Mouse (Mus musculus): ENCODE data around the gene Nploc4. TPM values are rescaled to one million over a fixed set of nuclear protein-coding genes. Genes with fewer than 3 reads are reported as not detected.

Nploc4 gene
- polyA plus RNA-seq, 1 experiment from 2014 or later = 23.5 TPM

- Histone ChIP-seq H3K27ac (ENCODE audit: low read length) (no peak overlapping the region), H3K9me3 (replicated peaks; ENCODE audit: control insufficient read depth, low read length) (no peaks in the 10 kb centered on the region), H3K4me2 (ENCODE audit: low read depth, low read length) (no peak overlapping the region), H3K9ac (ENCODE audit: low read length) (no peak overlapping the region), H3K27me3 (ENCODE audit: control insufficient read depth, insufficient read depth, low read length) (no peaks in the 10 kb centered on the region), H3K4me1 (ENCODE audit: control insufficient read depth, insufficient read depth, low read length) (peaks cover 6% of the 10 kb centered on the region; the same call in 1 of the 2 replicates), H3K36me3 (ENCODE audit: control insufficient read depth, insufficient read depth, low read length) (no peaks in the 10 kb centered on the region), H3K4me3 (replicated peaks; ENCODE audit: low read length) (no peak overlapping the region)
- WGBS = 76% methylated on average over 3 of the region's 3 CpGs
- no peak for ATAC-seq (ENCODE audit: insufficient read depth, low FRiP score)
Measured at GRCm38 (mm10) chr11:120452246-120452645, 14.7 kb upstream of the Nploc4 start.

GRCm38 (mm10) chr11:120447179-120447578 lies 9.7 kb upstream of the Nploc4 start:
- Histone ChIP-seq H3K27me3 (ENCODE audit: control insufficient read depth, insufficient read depth, low read length) (no peaks in the 10 kb centered on the region), H3K9ac (ENCODE audit: low read length) (no peak overlapping the region), H3K4me1 (ENCODE audit: control insufficient read depth, insufficient read depth, low read length) (no peaks in the 10 kb centered on the region), H3K36me3 (ENCODE audit: control insufficient read depth, insufficient read depth, low read length) (no peaks in the 10 kb centered on the region), H3K9me3 (replicated peaks; ENCODE audit: control insufficient read depth, low read length) (no peaks in the 10 kb centered on the region), H3K4me3 (replicated peaks; ENCODE audit: low read length) (no peak overlapping the region), H3K4me2 (ENCODE audit: low read depth, low read length) (no peak overlapping the region), H3K27ac (ENCODE audit: low read length) (no peak overlapping the region)
- no peak for ATAC-seq (ENCODE audit: insufficient read depth, low FRiP score)
- WGBS = 68% methylated on average over 7 of the region's 7 CpGs

- no peak for ATAC-seq (ENCODE audit: insufficient read depth, low FRiP score)
- H3K4me1 ChIP-seq (ENCODE audit: control insufficient read depth, insufficient read depth, low read length) = no peaks in the 10 kb centered on the region
- no peak overlapping the region for H3K27ac ChIP-seq (ENCODE audit: low read length)
- no peaks in the 10 kb centered on the region for H3K9me3 ChIP-seq (replicated peaks; ENCODE audit: control insufficient read depth, low read length)
- H3K4me2 ChIP-seq (ENCODE audit: low read depth, low read length) = no peak overlapping the region
- no peak overlapping the region for H3K9ac ChIP-seq (ENCODE audit: low read length)
- H3K36me3 ChIP-seq (ENCODE audit: control insufficient read depth, insufficient read depth, low read length) = no peaks in the 10 kb centered on the region
- no peak overlapping the region for H3K4me3 ChIP-seq (replicated peaks; ENCODE audit: low read length)
- H3K27me3 ChIP-seq (ENCODE audit: control insufficient read depth, insufficient read depth, low read length) = no peaks in the 10 kb centered on the region
- 49% methylated on average over 3 of the region's 3 CpGs for WGBS
Measured at GRCm38 (mm10) chr11:120445475-120445874, 8.0 kb upstream of the Nploc4 start.

GRCm38 (mm10) chr11:120444106-120444505 lies 6.6 kb upstream of the Nploc4 start:
- Histone ChIP-seq H3K4me2 (ENCODE audit: low read depth, low read length) (no peak overlapping the region), H3K9ac (ENCODE audit: low read length) (no peak overlapping the region), H3K36me3 (ENCODE audit: control insufficient read depth, insufficient read depth, low read length) (no peaks in the 10 kb centered on the region), H3K9me3 (replicated peaks; ENCODE audit: control insufficient read depth, low read length) (no peaks in the 10 kb centered on the region), H3K27ac (ENCODE audit: low read length) (no peak overlapping the region), H3K4me1 (ENCODE audit: control insufficient read depth, insufficient read depth, low read length) (no peaks in the 10 kb centered on the region), H3K27me3 (ENCODE audit: control insufficient read depth, insufficient read depth, low read length) (no peaks in the 10 kb centered on the region), H3K4me3 (replicated peaks; ENCODE audit: low read length) (no peak overlapping the region)
- 74% methylated on average over 6 of the region's 6 CpGs for WGBS
- no peak for ATAC-seq (ENCODE audit: insufficient read depth, low FRiP score)

- ATAC-seq (ENCODE audit: insufficient read depth, low FRiP score) = no peak
- WGBS = 84% methylated on average over 3 of the region's 3 CpGs
- Histone ChIP-seq H3K27me3 (ENCODE audit: control insufficient read depth, insufficient read depth, low read length) (no peaks in the 10 kb centered on the region), H3K27ac (ENCODE audit: low read length) (no peak overlapping the region), H3K4me1 (ENCODE audit: control insufficient read depth, insufficient read depth, low read length) (no peaks in the 10 kb centered on the region), H3K9ac (ENCODE audit: low read length) (no peak overlapping the region), H3K36me3 (ENCODE audit: control insufficient read depth, insufficient read depth, low read length) (no peaks in the 10 kb centered on the region), H3K9me3 (replicated peaks; ENCODE audit: control insufficient read depth, low read length) (no peaks in the 10 kb centered on the region), H3K4me3 (replicated peaks; ENCODE audit: low read length) (no peak overlapping the region), H3K4me2 (ENCODE audit: low read depth, low read length) (no peak overlapping the region)
Measured at GRCm38 (mm10) chr11:120442765-120443280, 5.3 kb upstream of the Nploc4 start.

- WGBS = 87% methylated on average over 3 of the region's 3 CpGs
- no peak within 1 kb of the TSS for H3K9ac ChIP-seq (ENCODE audit: low read length)
- no peaks in the 10 kb centered on the region for H3K27me3 ChIP-seq (ENCODE audit: control insufficient read depth, insufficient read depth, low read length)
- H3K4me3 ChIP-seq (replicated peaks; ENCODE audit: low read length) = no peak within 1 kb of the TSS
- no peaks in the 10 kb centered on the region for H3K36me3 ChIP-seq (ENCODE audit: control insufficient read depth, insufficient read depth, low read length)
- H3K27ac ChIP-seq (ENCODE audit: low read length) = no peak within 1 kb of the TSS
- no peak for ATAC-seq (ENCODE audit: insufficient read depth, low FRiP score)
- H3K9me3 ChIP-seq (replicated peaks; ENCODE audit: control insufficient read depth, low read length) = no peaks in the 10 kb centered on the region
- H3K4me1 ChIP-seq (ENCODE audit: control insufficient read depth, insufficient read depth, low read length) = no peaks in the 10 kb centered on the region
- H3K4me2 ChIP-seq (ENCODE audit: low read depth, low read length) = no peak within 1 kb of the TSS
Measured at GRCm38 (mm10) chr11:120442344-120442743, 4.8 kb upstream of the Nploc4 start, which contains the start of gene Tspan10. Tspan10 (plus strand) TSS chr11:120442644.

GRCm38 (mm10) chr11:120437857-120438385 lies 413 bp upstream of the Nploc4 start:
- H3K36me3 ChIP-seq (ENCODE audit: control insufficient read depth, insufficient read depth, low read length) = 0 out of 2 replicates have a peak, but pooled peaks cover 3% of the 10 kb centered on the region
- H3K4me2 ChIP-seq (ENCODE audit: low read depth, low read length) = peak overlapping the region; percentile 57
- no peaks in the 10 kb centered on the region for H3K9me3 ChIP-seq (replicated peaks; ENCODE audit: control insufficient read depth, low read length)
- no peak for ATAC-seq (ENCODE audit: insufficient read depth, low FRiP score)
- H3K4me3 ChIP-seq (replicated peaks; ENCODE audit: low read length) = peak overlapping the region; percentile 90
- H3K4me1 ChIP-seq (ENCODE audit: control insufficient read depth, insufficient read depth, low read length) = peaks cover 10% of the 10 kb centered on the region
- H3K9ac ChIP-seq (ENCODE audit: low read length) = peak overlapping the region; percentile 94
- 23% methylated on average over 12 of the region's 12 CpGs for WGBS
- 0 out of 2 replicates have a peak overlapping the region, but pooled peaks have one; percentile 21 for H3K27ac ChIP-seq (ENCODE audit: low read length)
- H3K27me3 ChIP-seq (ENCODE audit: control insufficient read depth, insufficient read depth, low read length) = no peaks in the 10 kb centered on the region

- ATAC-seq (ENCODE audit: insufficient read depth, low FRiP score) = no peak
- peaks cover 9% of the 10 kb centered on the region for H3K4me1 ChIP-seq (ENCODE audit: control insufficient read depth, insufficient read depth, low read length)
- no peaks in the 10 kb centered on the region for H3K9me3 ChIP-seq (replicated peaks; ENCODE audit: control insufficient read depth, low read length)
- no peak overlapping the region for H3K27ac ChIP-seq (ENCODE audit: low read length)
- H3K9ac ChIP-seq (ENCODE audit: low read length) = no peak overlapping the region
- H3K27me3 ChIP-seq (ENCODE audit: control insufficient read depth, insufficient read depth, low read length) = no peaks in the 10 kb centered on the region
- no peak overlapping the region for H3K4me2 ChIP-seq (ENCODE audit: low read depth, low read length)
- H3K36me3 ChIP-seq (ENCODE audit: control insufficient read depth, insufficient read depth, low read length) = peaks cover 13% of the 10 kb centered on the region; the same call in 1 of the 2 replicates
- 90% methylated on average over 3 of the region's 3 CpGs for WGBS
- no peak overlapping the region for H3K4me3 ChIP-seq (replicated peaks; ENCODE audit: low read length)
Measured at GRCm38 (mm10) chr11:120426727-120427126, 10.8 kb downstream of the Nploc4 start.

- WGBS = 59% methylated on average over 9 of the region's 9 CpGs
- peak overlapping the region; percentile 33; the same call in 1 of the 2 replicates for H3K27ac ChIP-seq (ENCODE audit: low read length)
- ATAC-seq (ENCODE audit: insufficient read depth, low FRiP score) = peak; percentile 55; the same call in 1 of the 2 replicates
Measured at GRCm38 (mm10) chr11:120423569-120424295, 13.8 kb downstream of the Nploc4 start.

More at GRCm38 (mm10) chr11:120423569-120424295, 13.8 kb downstream of the Nploc4 start:
- H3K27me3 ChIP-seq (ENCODE audit: control insufficient read depth, insufficient read depth, low read length) = no peaks in the 10 kb centered on the region
- no peak overlapping the region for H3K9ac ChIP-seq (ENCODE audit: low read length)
- H3K36me3 ChIP-seq (ENCODE audit: control insufficient read depth, insufficient read depth, low read length) = peaks cover 18% of the 10 kb centered on the region
- no peaks in the 10 kb centered on the region for H3K9me3 ChIP-seq (replicated peaks; ENCODE audit: control insufficient read depth, low read length)
- H3K4me2 ChIP-seq (ENCODE audit: low read depth, low read length) = no peak overlapping the region
- peaks cover 9% of the 10 kb centered on the region for H3K4me1 ChIP-seq (ENCODE audit: control insufficient read depth, insufficient read depth, low read length)
- H3K4me3 ChIP-seq (replicated peaks; ENCODE audit: low read length) = no peak overlapping the region

All from stomach, embryonic 16.5 days (tissue).